Mouse (Mus musculus) urinary bladder, postnatal 14 days (tissue): ENCODE data around the gene Tex14.
"Not testable (repeated sequence)": the region's sequence is repeated elsewhere in the genome, so short reads cannot be mapped to it uniquely, and the experiment has no call there.

Experiments
- DNase-seq: peaks from one replicate; pipeline ENCODE4 v3.0.0; 2021; ENCODE audit warnings: low spot score

Tex14 gene

GRCm38 (mm10) chr11:87472058-87472457 lies 67.2 kb downstream of the Tex14 start:
- DNase-seq: not testable (repeated sequence)

DNA sequence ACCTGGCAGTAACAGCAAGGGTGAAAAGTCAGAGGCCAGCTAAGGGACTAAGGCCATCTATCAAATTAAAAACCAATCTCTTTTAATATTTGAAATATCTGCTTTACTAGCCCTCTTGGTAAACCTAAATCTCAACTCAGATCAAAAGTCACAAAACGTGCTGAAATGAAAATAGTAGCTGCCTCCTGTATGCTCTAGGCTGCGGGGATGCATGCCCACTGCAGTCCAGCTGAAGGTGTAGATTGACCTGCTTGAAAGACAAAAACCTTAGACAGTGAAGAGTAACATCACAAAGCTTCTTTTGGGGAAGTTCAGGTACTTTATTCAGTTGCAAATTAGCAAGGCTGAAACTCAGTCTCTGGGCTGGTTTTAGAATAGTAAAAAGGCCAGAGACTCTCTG lies 74.3 kb downstream of the Tex14 start:
- DNase-seq: not testable (repeated sequence)

DNA sequence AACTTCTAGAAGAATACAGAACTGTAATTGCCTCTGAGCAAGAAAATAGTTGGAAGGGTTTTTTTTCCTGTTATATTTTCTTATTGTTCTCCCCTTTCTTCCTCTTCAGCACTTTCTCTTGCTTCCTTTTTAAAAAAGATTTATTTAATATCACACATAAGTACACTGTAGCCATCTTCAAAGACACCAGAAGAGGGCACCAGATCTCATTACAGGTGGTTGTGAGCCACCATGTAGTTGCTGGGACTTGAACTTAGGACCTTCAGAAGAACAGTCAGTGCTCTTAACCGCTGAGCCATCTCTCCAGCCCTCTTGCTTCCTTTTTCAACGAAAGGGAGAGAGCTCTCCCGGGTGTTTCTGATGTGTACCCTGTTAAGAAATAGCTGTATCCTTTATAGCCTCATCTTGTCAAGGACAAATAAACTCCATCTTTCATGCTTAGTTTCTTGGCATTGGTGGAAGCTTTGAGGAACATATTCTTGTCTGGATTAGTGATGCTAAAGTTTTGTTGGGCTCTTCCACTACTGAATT lies 79.0 kb downstream of the Tex14 start:
- DNase-seq: no peak

DNA sequence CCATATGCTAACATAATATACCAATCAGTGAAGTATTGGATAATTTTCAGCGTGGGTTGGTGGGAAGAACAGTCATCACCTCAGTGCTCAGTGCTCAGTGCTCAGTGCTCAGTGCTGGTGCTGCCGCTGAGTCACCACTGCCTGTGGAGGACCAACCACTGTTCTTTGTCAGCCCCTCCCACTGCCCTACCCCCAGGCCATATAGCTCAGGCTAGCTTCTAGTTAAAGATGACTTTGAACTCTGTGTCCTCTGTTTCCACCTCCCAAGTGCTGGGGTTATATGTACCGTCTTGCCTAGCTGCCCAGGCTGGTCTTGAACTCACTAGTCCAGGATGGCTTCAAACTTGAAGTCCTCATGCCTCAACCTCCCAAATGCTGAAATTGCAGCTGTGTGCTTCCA lies 84.1 kb downstream of the Tex14 start:
- DNase-seq: no peak

- DNase-seq: no peak
Measured at GRCm38 (mm10) chr11:87504690-87505214, 99.9 kb downstream of the Tex14 start.

DNA sequence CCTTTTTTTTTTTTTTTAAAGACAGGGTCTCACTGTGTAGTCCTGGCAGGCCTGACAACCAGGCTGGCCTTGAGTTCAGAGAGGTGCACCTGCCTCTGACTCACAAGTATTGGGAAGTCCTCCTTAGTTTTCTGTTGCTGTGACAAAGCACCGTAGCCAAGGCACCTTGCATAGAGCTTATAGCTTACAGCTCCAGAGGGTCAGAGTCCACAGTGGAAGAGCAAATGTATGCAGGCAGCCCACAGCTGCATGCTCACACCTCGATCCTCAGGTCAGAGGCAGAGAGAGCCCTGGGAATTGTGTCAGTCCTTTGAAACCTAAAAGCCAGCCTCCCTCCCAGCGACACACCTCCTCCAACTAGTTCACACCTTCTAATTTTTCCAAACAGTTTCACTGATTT lies 101.6 kb downstream of the Tex14 start:
- DNase-seq: no peak

DNA sequence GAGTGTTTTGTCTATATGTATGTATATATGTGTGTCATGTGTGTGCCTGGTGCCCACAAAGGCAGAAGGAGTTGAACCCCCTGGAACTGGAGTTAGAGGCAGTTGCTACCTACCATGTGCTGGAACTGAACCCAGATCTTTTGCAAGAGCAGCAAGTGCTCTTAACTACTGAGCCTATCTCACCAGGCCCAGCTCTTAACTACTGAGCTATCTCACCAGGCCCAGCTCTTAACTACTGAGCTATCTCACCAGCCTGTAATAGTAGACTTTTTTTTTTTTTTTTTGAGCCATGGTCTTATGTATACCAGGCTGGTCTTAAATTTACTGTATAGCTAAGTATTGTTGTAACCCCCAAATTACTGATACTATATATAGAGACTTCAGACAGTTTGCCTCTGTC lies 102.2 kb downstream of the Tex14 start:
- DNase-seq: no peak

GRCm38 (mm10) chr11:87519260-87519659 lies 114.4 kb downstream of the Tex14 start:
- peak; percentile 26 for DNase-seq

DNA sequence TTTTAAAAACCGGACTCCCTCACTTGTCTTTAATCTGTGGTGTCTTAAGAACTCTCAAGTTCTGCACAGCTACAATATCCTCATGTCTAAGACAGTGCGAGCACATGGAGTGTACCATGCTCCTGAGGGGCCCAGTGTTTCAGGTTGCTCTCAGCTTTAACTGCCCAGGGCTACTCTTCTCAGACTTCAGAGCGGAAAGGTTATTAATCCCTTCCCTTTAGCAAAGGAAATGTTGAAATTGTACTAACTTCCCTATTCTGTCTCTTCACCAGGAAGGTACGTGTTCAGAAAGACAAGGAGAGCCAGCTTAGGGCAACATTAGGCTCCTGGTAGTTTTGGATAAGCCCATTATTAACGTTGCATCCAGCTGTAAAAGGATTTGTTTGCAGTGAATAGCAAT lies 118.6 kb downstream of the Tex14 start:
- DNase-seq: no peak

DNA sequence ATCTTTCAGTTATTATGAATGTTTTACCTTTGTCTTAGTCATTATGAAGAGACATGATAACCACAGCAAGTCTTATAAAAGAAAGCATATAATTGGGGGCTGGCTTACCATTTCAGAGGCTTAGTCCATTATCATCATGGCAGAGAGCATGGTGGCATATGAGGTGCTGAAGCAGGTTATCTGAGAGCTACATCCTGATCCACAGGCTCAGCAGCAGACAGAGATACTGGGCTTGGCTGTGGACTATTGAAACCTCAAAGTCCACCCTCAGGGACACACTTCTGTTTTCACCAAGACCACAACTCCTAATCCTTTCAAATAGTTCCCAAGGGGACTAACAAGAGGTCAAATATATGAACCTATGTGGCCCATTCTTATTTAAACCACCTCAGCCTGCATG lies 119.1 kb downstream of the Tex14 start:
- no peak for DNase-seq

- DNase-seq: no peak
Measured at GRCm38 (mm10) chr11:87524780-87525179, 119.9 kb downstream of the Tex14 start.

DNA sequence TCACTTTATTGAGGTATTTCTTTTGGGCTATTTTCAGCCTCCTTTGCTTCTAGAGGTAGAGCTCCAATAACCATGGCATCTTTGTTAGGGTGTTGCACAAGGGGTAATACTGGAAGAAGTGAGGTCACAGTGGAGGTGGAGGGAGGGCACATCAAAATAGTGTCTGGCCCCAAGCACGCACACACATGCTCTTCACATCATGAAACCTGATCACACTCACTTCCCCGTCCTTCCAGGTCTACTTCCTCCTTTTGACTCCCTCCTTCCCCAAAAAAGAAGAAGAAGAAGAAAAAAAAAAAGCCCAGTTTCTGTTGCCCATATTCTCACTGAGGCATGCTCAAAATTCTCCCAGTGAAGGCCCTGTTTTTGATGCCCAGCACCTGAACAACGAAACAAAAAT lies 122.5 kb downstream of the Tex14 start:
- DNase-seq: no peak

- DNase-seq: no peak
Measured at GRCm38 (mm10) chr11:87527990-87528389, 123.1 kb downstream of the Tex14 start.

DNA sequence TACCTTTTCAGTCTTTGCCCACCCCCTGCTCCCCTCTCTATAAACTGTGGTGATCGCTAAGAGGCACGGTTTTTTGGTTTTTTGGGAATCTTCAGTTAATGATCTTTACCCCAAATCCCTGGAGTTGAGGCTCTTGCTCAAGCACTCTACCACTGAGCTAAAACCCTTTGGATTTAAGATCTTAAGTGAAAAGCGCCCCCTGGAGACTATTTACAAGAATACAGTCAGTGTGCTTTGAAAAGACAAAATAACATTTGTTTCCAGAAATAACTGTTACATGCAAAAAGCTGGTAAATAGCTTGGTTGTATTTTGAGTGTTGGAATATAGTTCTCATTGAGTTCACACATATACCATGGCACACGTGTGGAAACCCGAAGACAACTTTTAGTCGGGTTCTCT lies 126.8 kb downstream of the Tex14 start:
- no peak for DNase-seq

DNA sequence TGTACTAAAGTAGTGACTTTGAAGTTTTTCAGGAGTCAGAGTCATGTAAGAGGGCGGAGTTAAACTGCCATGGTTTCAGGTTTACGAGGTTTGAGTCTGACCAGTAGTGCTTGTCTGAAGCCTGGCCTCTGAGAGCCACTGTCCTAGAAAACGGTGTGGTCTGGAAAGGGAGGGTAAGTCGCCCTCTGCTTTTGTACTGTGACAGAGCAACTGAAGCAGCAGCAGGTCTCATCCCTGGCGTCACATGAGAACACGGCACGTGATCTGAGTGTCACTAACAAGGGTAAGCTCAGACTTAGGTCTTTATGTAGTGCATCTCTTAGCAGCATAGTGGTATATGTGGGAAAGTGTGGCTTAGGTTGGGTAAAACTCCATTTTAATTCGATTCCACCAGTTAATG lies 137.4 kb downstream of the Tex14 start:
- DNase-seq: no peak

DNA sequence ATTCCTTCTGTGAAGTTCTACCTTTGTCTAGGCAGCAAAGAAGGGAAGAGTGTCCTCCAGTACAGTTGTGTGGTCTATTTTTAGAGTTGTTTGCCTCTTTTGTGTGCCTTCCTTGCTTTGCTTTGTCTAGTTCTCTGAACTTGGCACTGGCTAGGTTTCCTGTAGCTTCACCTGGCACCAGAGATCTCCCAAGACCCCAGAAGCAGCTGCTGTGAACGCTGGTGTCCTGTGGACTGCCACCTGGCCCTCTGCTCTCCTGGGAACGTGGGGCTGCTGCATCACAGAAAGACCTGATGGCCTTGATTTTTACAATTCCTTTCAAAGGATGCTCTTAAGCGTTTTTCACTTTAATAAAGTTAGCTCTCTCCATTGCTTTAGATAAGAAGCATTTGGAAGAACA lies 138.0 kb downstream of the Tex14 start:
- no peak for DNase-seq

GRCm38 (mm10) chr11:87553342-87553741 lies 148.5 kb downstream of the Tex14 start:
- no peak for DNase-seq

DNA sequence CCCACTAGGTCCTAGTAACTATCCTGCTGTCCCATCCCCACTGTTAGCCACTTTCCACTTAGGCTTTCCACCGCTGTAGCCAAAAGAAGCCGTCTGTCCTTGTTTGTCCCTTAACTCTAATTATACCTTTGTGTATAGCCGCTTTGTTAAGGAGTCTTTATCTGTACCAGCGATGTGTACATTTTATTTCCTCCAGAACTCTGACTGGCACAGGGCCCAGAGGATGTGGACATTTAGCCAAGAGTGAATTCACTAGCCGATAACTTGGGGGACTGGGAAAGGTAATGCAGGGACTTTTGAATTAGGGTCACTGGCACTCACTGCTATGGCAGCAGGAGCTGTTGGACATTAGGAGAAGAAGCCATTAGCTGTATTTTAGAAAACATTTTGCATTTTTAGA lies 149.5 kb downstream of the Tex14 start:
- DNase-seq: peak; percentile 32

DNA sequence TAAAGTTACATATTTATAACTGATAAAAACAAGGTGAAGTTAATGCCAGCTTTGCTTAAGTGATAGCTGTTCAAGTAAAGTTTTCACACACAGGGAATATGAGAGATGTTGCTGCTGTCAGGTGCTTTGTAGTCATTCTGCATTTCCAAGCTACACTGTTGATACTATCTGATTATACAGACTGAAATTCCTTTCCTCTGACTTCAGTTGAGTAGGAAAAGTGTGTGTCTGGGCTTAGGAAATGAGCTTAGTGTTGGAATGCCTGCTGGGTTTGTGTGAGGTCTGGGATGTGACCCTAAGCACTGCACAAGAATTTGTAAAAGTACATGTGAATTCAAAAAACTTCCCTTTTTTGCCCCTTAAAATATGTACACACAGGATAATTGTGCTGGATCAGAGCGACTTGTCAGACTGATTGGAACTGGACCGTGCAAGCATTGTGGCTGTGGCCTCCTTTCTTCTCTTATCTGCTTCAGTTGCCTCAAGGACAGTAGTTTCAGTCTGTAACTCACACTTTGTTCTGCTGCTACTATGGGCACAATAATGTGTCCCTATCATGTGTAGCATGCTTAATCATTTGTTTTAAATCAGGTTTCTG lies 150.3 kb downstream of the Tex14 start:
- DNase-seq: no peak

GRCm38 (mm10) chr11:87561208-87561607 lies 156.3 kb downstream of the Tex14 start:
- DNase-seq: no peak

GRCm38 (mm10) chr11:87566501-87566900 lies 161.6 kb downstream of the Tex14 start, which contains the start of gene Gm11492:
Gm11492 (plus strand) TSS chr11:87566653.
- no peak for DNase-seq

DNA sequence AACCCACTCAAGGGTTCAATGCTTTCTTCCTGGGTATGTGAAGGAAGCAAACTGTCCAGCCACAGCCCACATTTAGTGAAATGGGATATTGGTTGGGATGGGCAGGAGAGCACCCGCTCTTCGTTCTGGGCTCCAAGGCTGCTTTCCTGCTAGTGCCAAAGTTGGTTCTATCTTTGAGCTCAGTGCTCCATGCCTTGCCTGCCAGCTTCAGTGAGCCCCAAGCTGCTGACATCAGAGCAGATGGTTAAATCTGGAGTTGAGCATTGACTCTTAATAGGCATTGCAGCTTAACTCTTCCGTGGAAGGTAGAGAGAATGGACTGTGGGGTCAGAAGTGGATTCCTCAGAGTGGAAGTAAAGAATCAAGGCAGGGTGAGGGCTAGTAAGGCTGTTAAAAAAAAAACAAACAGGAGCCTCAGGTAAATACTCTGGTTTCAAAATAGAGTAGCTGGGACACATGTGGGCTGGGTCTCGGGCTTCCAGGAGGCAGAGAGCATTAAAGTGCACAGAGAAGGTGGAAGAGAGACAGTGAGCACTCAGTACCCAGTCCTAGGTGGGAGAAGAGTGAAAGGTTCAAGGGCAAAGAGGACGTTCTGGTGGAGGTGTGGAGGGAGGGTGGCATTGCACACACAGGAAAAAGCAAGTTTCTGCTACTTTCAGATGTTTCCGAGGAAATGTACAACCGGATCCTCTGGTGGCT lies 163.5 kb downstream of the Tex14 start, which contains the start of gene Sept4:
TSS of gene Sept4 (plus strand) at position 649 of the 699 bp plus-strand sequence.
- no peak for DNase-seq

- no peak for DNase-seq
Measured at GRCm38 (mm10) chr11:87570743-87571142, 165.9 kb downstream of the Tex14 start.
